Mouse (Mus musculus): ENCODE data around the gene Serpinb6d.

Gene Serpinb6d

GRCm38 (mm10) chr13:33661105-33661504 is at the start of gene Serpinb6d:
TSS of gene Serpinb6d (plus strand) at chr13:33661405.
- DNase-seq (ENCODE audit: low spot score), result no peak

GRCm38 (mm10) chr13:33622921-33623320 is 38.3 kb upstream of the Serpinb6d start:
- no peak for DNase-seq (ENCODE audit: low spot score)

GRCm38 (mm10) chr13:33642540-33642939 is 18.7 kb upstream of the Serpinb6d start:
- DNase-seq (ENCODE audit: low spot score), result no peak

- DNase-seq (ENCODE audit: low spot score), result no peak
These were observed 1.3 kb downstream of the Serpinb6d start for GRCm38 (mm10) chr13:33662550-33662949.

GRCm38 (mm10) chr13:33720296-33720695 is 59.1 kb downstream of the Serpinb6d start:
- no peak for DNase-seq (ENCODE audit: low spot score)
